Mouse (Mus musculus): Measurements from ENCODE around the gene Itgb3. TPM values are rescaled to one million over a fixed set of nuclear protein-coding genes. Genes with fewer than 3 reads are reported as not detected.
"Not testable (repeated sequence)": the region's sequence is repeated elsewhere in the genome, so short reads cannot be mapped to it uniquely, and the experiment has no call there.

The Itgb3 gene
- 10 to 100 TPM; 12.6 to 14.7 TPM for total RNA-seq (2021)
- long read RNA-seq, experiment 1, full-length matches to known transcripts: 3 of 6 reads
- long read RNA-seq, experiment 1, partial matches to known transcripts: 2 of 6 reads
- long read RNA-seq, experiment 1, other reads (novel, unspliced or antisense): 1 of 6 reads
- long read RNA-seq, experiment 2, partial matches to known transcripts: 0 of 5 reads
- long read RNA-seq, experiment 2, other reads (novel, unspliced or antisense): 5 of 5 reads

DNA sequence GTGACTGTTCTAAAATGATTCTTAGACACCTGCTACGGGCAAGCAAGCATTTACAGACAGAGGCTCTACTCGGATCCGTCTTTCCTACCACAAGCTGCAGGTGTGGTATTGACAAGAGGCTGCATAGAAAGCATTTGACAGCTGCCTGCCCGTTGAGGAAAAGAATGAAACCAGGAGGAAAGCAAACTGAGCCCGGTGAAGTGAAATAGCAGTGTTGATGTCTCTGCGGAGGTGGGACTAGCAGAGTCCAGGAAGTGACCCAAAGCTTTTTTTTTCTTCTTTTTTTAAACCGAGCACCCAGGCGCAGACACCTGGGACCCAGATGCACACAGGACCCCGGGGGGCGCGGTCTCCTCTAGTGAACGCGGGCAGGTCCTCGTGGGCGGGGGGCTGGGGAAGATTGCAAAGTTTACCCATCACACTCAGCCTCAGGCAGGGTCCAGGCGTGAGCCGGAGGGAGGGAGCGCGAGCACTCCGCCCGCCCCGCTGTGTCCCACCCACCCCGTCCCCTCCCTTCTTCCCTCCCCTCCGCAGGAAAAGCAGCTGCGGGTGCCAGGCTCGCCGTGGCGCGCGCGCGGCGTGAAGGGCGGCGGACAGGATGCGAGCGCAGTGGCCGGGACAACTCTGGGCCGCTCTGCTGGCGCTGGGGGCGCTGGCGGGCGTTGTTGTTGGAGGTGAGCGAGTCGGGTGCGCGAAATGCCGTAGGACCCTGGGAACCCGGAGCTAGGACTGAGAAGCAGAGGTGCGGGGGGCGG is at the start of gene Itgb3:
Gene Itgb3 (plus strand): TSS at position 510 of the 755 bp plus-strand sequence.
- DNase-seq (ENCODE audit: low spot score in 2 of 2): peak; percentile 68 to 81

DNA sequence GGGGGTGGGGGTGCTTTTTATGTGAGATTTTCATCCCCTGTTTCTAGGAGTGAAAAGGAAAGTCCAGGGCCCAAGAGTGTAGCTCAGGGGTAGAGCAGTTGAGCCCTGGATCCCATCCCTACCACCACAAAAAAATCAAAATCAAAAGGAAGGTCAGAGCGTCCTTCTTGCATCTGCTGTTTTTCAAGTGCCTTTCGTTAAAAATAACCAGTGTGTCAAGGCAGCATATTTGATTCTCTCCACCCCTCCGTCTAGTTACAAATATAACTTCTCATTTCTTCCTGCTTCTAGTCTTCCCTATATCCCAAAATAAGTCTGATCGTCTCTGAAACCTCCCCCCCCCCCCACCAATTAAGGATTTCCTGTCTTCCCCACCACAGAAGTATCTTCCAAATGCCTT is 49.7 kb upstream of the Itgb3 start:
- DNase-seq (ENCODE audit: low spot score in 2 of 2): no peak

DNA sequence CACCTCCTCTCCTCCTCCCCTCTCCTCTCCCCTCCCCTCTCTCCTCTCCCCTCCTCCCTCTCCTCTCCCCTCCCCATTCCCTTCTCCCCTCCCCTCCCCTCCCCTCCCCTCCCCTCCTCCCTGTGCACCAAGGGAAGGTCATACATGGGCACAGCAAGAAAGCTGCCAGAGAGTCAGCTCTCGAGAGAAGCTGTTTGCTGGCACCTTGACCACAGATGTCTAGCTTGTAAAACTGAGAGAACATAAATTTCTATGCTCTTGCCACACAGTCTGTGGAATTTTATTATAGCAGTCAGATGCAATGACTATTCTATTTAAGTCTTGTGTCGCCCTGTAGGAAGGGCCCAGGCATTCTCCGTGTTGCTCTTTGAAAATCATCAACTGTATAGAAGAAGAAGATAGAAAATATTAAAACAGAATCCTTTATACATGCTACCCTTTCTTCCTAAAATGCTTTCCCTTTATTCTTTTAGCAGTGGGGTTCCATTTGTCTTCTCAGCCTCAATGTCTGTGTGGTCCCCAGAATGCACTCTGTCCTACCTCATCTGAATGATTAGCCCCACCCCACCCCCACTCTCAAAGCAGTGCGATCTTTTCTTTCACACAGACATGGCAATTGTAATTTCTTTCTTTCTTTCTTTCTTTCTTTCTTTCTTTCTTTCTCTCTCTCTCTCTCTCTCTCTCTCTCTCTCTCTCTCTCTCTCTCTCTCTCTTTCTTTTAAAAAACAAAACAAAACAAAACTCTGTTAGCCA is 49.0 kb upstream of the Itgb3 start:
- DNase-seq (ENCODE audit: low spot score in 2 of 2): no peak

DNA sequence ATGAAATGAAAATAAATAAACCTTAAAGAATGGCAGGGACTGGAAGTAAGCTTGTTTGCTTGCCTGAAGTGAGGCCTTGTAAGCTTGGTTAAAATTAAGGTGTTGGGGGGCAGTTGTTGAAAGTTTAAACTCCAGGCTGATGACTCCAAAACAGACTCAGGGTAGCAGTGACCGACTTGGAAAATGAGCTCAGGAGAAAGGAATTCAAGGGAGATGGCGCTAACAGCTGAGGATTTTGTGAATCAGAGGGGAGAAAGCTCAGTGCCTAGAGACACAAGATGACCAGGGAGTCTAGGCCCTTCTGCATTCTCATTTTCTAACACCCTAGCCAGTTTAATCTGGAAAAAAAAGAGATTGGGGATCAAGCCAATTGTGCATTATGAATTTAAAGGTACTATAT is 46.8 kb upstream of the Itgb3 start:
- no peak for DNase-seq (ENCODE audit: low spot score in 2 of 2)

DNA sequence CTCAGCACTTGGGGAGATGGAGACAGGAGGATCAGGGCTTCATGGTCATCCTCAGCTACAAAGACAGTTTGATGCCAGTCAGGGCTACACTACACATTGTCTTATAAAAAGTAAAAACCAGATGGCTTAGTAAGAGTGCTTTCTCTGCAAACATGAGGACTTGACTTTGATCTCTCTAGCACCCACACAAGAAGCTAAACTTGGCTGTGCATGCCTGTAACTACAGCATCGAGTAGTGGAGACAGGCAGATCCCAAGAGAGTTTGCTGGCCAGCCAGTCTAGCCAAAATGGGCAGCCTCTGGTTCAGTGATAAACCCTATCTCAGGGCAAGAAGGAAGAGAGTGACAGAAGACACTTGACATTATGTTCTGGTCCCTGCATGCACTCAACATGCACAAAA is 44.3 kb upstream of the Itgb3 start:
- no peak for DNase-seq (ENCODE audit: low spot score in 2 of 2)

DNA sequence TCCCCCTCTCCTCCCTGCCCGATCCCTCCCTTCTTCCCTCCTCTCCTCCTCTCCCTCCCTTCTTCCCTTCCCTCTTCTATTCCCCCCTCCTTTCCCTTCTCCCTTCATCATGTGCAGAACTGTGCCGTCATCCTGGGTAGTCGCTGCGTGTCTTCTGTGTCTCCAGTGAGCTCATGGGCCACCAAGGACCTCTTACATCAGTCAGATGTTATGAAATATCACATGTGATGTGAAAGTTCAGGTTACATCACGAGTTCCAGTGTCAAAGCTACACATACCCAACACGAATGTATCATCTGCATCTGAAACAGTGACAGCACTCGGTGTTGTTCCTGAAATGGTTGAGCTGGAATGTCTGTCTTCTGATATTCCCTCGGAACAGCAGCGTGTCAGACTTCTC is 42.6 kb upstream of the Itgb3 start:
- DNase-seq (ENCODE audit: low spot score in 2 of 2): no peak

DNA sequence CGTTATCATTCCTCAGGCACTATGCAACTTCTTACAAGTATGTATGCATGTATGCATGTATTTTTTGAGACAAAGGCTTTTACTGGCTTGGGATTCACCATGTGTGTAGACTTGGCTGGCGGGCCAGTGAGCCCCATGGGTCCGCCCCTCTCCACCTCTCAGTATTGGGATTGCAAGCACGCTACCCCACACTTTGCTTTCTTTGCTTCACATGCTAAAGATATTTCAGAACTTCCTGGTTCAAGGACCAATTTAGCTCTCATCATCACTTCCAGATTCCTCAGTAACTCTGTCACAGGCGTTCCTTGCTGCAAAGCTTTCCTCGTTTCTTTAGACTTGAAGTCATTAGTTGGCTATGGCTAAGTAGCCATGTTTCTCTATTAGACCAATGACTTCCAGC is 41.7 kb upstream of the Itgb3 start:
- DNase-seq (ENCODE audit: low spot score in 2 of 2): no peak

DNA sequence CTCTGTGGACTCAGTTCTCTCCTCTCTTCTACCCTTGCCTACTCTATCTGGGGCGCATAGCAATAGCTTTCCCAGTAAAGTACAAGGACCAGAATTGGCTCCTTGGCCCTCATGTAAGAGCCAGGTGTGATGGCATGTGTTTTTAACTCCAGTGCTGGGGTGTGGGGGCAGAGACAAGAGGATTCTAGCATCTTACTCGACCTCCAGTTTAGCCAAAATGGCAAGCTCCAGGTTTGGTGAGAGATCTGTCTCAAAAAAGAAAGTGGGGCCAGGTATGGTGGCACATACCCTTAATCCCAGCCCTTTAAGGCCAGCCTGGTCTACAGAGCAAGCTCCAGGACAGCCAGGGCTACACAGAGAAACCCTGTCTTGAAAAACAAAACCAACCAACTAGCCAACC is 41.0 kb upstream of the Itgb3 start:
- DNase-seq (ENCODE audit: low spot score in 2 of 2): no peak

DNA sequence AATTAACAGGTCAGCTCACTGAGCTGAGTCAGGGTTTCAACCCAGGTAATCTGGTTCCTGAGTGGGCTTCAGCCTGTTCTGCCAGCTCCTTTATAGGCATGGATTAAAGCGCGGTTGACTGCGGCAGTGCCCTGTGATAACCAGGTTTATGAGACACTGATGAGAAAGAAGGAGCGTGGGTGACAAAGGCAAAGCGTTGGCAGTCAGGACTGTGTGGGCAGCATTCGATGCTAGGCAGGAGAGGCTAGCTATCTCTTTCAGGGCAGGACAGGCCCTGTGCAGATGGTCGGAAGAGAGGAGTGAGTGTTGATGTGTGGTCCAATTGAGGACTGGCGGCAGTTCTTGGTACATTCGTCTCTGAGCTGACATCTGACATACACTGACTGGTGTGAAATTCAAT is 40.1 kb upstream of the Itgb3 start:
- DNase-seq (ENCODE audit: low spot score in 2 of 2): no peak

DNA sequence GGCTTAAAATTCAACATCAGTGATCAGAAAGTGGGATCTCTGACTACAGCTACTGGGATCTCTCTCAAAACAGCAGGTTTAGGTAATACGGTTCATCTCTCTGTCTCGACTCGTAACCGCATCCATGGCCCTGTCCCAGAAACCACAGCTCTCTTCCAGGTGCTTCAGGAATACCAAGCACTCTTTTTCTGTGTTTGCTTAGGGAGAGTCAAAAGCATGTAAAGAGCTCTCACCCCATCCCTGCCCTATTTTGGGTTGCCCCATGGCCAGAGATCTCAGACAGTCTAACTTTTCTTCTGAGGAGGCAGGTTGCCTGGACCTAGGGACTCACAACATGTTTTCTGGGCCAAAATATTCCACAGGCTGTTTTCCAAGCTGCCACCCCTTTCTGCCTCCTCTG is 39.5 kb upstream of the Itgb3 start:
- DNase-seq (ENCODE audit: low spot score in 2 of 2): no peak

DNA sequence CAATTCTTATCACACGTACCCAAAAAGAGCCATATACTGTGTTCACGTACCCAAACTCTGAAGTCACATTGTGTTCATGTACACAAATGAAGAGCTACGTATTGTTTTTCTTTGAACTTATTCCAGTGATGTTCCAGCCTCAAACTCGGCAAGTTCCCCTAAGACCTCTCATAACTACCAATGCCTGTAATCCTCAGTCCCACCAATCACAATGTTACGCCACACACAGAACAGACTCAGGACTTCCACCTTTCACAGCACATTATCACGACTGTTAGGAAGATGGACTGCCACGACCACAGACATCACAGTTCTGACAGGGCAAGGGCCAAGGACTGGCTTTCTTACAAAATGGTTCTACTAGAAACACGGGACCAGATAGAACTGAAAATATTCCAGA is 37.3 kb upstream of the Itgb3 start:
- not testable (repeated sequence) for DNase-seq (ENCODE audit: low spot score in 2 of 2)

DNA sequence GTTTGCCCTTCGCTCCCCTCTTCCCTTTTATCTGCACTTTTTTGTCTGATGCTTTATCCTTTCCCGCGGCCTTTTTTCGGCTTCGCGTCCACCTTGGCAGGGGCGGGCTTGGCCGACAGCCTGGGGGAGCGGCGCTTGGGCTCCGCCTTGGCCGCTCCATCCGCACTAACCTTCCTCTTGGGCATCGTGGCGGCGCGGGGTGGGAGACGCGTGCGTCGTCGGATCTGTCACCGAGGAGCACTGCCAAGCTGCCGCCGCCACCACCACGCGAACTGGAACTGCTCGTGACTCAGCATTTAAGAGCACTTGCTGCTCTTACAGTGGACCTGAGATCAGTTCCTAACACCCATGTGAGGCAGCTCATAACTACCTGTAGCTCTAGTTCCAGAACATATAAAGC is 36.4 kb upstream of the Itgb3 start:
- DNase-seq (ENCODE audit: low spot score in 2 of 2): peak; percentile 45 to 49

DNA sequence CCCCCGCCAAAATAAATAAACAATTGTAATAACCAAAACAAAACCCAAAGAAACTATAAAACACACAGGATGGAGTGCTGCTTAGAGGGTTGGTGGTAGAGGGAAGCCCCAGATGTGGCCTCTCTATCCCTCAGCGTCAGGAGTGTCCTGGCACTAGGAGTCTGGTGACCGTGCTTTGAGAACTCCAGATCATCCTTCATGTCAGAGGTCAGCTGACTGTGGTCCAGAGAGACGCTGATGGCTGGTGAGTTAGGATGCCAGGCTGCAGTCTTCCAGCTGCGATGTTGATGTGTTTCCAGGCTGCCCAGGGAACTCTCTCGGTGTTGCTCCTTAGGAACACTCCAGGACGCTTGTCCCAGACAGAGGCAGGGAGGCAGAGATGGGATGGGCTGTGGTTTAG is 35.7 kb upstream of the Itgb3 start:
- DNase-seq (ENCODE audit: low spot score in 2 of 2): no peak

DNA sequence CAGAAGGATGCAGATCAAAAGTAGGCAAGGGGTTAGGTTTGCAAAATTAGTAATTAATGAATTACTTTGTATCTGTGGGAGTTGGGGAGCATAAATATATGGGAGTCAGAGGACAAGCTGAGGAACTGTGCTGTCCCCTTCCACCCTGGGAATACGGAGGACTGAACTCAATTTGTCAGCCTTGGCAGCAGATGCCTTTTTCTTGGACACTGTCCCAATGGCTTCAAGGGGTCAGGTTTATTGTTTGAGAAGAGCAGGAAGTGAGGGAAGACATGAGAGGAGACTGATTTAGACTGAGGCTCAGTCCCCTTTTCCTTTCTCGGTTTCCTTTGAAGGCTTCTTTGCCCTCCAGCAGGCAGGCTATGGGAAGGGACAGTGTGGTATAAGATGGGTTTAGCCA is 35.2 kb upstream of the Itgb3 start:
- DNase-seq (ENCODE audit: low spot score in 2 of 2): no peak

DNA sequence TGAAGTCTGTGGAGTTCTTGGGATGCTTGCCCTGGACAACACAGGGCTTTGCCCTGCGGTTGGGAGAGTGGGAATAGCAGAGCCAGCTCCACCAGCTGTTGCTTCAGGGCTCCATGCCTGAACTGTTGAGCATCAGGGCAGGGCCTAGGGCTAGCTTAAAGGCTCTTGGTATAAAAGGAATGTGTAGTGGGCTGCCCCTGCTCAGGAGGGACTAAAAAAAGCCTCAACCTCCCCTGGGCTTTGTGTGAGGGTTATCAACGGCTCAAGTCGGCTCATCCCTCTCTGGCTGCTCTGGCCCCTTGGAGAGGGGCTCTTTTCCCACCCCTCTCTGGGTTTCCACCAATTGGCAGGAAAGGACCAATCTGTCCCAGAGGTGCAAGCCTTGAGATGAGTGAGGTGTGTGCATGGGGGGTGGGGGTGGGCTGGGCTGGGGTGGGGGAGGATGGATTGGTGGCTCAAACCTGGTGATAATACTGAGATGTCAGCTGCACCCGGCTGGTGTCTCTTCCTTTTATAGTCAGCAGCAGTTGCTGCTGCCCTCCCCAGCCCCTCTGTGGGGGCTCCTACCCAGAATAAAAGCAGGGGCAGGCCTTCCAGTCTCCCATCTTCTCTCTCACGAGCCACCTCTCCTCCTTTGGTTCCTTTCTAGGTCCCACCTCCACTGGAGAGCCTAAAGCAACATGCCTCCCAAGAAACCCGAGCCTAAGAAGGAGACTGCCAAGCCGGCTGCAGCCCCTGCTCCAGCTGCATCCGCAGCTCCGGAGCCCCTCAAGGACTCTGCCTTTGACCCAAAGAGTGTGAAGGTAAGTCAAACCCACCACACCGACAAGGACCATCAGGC is 30.8 kb upstream of the Itgb3 start:
- DNase-seq (ENCODE audit: low spot score in 2 of 2): no peak

DNA sequence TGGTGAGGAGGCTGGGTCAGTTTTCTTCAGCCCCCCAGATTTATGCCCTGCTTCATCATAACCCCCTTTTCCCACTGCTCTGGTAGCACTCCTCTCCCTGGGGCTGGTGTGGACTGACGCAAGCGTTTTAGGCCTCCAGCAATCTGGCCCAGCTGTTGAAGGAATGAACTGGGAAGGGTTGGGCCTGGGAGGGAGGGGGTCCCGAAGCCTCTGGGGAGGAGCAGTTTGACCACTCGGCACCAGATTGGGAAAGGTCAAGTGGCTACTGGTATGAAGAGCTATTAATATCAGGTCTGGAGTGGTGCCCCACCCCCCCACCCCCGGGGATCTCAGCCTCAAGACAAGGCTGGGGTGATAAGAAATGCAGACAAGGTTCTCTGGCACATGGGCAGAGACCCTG is 29.7 kb upstream of the Itgb3 start:
- no peak for DNase-seq (ENCODE audit: low spot score in 2 of 2)

DNA sequence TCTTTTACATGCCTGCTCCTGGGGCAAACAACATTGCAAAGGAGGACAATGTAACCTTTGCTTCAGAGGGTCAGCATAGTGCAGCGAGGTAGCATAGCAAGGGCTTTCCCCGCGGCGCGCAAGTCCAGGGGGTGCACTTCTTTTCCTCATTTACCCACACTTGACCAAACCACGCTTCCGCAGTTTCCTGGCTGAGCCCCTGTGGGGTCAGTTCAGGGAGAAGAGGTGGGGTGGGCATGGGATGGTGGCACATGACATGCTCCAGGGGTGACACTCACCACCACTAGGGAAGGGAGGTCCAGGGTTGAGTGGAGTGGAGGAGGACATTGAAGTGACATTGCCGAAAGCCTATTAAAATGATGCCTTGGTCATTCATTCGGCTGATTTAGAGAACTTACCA is 28.7 kb upstream of the Itgb3 start:
- DNase-seq (ENCODE audit: low spot score in 2 of 2): no peak

DNA sequence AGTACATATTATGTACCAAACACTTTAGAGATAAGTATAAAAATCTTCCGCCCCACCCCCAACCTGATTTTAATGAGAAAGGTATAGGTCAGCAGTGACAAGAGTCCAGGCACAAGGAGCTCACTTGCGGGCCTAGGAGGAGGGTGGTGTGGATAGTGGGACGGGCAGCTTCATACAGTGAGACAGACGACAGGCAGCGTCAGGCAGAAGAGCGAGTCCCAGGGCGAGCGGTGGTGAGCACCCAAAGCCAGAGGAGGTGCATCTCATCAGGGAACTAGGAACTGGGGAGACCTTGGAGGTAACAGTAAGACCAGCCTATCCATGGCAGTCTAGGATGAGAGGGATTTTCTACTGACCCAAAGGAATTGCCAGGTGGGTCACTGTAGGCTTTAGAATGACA is 28.2 kb upstream of the Itgb3 start:
- no peak for DNase-seq (ENCODE audit: low spot score in 2 of 2)

DNA sequence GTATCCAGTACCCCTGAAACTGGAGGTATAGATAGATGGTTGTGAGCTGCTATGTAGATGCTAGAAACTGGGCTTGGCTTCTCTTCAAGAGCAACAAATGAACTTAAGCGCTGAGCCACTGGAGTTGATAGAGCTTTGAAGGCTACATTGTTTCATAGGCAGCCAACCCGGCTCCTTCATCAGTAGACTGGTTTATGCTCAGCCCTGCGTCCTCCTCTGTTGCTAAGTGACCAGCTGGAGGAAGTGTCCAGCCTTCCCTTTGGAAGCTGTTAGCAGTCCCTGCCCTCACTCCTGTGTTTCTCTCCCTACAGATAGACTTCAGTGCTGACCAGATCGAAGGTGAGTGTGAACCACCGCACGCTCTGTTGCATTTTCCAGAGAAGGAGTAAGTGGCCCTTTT is 27.7 kb upstream of the Itgb3 start:
- DNase-seq (ENCODE audit: low spot score in 2 of 2): no peak

DNA sequence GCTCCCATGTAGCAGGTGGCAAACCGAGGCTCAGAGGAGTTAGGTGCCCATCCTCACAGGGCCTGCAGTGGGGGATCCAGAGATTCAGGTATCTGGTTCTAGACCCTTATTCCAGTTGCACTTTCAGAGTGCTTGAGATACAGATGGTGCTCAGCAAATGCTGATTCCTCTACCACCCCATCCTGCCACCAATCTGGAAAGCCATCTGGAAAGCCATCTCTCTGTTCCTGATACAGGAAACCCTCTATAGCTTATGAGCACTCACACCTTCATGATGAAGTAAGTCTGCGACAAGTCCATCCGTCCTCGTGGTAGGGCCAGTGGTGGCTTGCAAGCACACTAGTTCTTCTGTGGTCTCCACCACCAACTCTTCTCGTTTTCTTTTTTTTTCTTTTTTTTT is 27.2 kb upstream of the Itgb3 start:
- no peak for DNase-seq (ENCODE audit: low spot score in 2 of 2)

Measured in adrenal gland, adult 18-20 months (tissue).